Mouse (Mus musculus) MEL-GATA-1-ER (cell line): ENCODE results near the gene Bud23.

Experiments used
- DNase-seq: peaks from one replicate; pipeline ENCODE4 v3.0.0-alpha.2; 2012; ENCODE audit warnings: low read depth; ENCODE audit errors: extremely low read depth

Gene Bud23

GRCm38 (mm10) chr5:135023344-135024173 lies 41.2 kb downstream of the Bud23 start, which contains the start of gene Stx1a:
Gene Stx1a, plus strand, starts transcription at chr5:135023482.
- peak; percentile 81 for DNase-seq

DNA sequence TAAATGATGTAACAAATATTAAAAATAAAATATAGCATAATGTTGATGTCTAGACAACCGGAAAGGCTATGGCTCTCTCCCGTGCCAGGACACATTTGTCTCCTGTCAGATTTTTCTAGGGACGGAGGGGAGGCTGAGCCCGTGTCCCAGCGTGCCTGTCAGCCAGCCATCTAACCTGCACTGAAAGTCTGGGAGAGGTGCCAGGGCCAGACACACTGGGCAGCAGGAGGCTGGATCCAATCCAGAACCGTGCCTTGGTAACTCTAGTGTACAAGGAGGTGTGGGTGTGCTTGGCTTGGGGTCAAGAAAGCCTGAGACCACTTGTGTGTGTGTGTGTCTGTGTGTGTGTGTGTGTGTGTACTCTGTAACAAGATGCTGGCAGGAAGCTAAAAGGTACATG lies 42.9 kb downstream of the Bud23 start:
- no peak for DNase-seq

- no peak for DNase-seq
Measured at GRCm38 (mm10) chr5:135016224-135016759, 48.5 kb downstream of the Bud23 start.

- peak; percentile 51 for DNase-seq
Measured at GRCm38 (mm10) chr5:135015497-135015896, 49.3 kb downstream of the Bud23 start.

GRCm38 (mm10) chr5:135012671-135013441 lies 51.9 kb downstream of the Bud23 start:
- DNase-seq, result peak; percentile 46

DNA sequence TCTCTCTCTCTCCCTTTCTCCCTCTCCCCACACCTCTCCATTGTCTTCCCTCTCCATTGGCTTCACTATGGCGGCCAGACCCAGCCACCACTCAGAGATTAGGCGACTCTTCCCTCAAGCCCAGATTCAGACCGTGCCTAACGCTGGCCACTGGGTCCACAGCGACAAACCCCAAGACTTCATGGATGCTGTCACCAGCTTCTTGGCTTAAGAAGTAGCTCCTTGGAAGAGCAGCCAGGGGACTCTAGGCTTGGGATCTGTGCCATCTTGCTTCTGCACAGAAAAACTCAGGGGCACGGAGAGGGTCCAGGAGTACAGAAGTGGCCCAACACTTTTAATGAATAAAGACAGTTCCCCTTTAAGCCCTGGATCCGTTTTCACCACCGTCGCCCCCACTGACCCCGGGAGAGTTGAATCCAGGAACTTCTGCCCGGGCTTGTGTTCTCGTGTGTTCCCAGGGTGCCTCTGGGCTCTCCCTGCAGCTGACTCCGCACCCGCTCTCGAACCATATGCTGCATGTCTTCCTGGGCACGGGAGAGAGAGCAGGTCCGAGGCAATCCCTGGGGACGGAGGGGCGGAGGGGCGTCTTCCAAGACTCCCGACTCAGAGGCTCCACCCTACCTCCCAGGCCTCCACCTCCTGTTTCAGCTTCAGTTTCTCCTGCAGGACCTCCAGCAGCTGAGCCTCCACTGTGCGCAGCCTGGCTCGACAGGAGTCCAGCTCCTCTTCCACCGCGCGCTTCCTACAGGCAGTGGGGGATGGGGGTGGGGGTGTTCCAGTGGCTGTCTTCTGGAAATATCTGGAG lies 52.7 kb downstream of the Bud23 start:
- DNase-seq, result no peak

- no peak for DNase-seq
Measured at GRCm38 (mm10) chr5:135010841-135011743, 53.7 kb downstream of the Bud23 start.

- DNase-seq, result no peak
Measured at GRCm38 (mm10) chr5:135010320-135010709, 54.4 kb downstream of the Bud23 start.

DNA sequence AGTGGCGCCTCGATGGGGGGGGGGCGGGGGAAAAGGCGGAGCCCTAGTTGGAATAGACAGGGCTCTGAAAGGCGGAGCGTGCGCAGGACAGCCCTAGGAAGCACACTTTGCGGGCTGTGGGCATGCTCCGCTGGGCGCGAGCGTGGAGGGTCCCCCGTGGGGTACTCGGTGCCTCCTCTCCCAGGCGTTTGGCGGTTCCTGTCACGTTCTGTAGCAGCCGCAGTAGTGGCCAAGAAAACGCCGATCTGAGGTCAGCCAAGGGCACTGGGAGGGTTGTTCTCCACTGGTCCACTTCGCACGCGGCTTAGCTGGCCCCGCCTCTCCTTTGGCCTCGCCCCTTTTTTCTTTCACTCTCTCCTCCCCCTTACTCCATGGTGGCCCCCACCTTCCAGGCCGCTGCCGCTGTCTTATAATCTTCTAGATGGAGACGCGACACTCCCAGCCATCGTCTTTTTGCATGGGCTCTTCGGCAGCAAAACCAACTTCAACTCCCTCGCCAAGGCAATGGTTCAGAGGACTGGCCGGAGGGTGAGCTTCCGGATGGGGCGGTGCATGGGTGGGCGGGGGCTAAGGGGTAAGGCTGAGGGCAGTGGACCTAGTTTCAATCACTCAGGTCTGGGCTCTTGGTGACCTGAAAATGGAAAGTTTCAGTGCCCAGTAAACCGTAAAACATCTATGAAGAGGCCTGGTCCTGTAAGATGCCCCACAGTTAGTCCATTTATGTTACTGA lies 55.0 kb downstream of the Bud23 start:
- peak; percentile 72 for DNase-seq

DNA sequence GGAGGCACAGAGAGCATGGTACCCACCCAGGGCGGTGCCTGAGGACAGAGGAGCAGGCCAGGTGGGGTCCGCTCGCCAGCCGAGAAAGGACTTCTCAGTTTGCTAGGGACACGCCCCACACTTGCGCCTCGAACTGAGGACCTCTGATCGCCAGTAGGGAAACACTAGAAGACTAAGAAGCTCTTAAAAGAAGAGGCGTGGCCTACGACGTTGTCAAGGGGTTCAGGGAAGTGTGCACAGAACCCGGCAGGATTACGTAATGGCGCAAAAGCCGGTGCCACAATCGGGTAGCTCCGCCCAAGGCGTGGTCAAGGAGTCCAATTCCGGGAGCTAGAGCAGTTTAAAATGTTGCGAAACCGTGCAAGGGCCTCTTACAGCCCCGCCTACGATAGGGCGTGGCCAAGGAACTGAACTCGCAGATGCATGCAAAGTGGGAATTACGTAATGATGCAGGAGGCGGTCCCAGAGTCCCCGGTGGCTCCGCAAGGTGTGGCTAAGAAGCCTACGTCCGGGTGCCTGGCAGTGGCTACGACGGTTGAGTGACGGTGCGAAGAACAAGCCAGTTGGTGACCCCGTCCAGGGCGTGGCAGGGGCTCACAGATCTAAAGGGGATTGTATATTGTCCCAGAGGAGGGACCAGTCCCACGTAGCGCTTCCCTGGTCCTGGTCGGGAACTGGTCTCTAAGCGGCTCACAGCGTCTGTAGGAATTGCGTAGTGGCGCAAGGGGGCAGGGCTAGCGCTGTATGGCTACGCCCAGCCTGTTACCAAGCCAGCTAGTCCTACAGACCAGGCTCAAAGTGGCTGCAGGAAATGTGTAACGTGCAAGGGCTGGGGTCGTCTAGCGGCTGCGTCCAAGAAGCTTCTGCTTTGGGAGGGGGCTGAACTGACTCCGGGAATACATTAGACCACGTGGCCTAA lies 55.8 kb downstream of the Bud23 start, which contains the start of gene Abhd11:
Gene Abhd11 (plus strand): TSS at position 482 of the 919 bp plus-strand sequence.
- DNase-seq, result peak; percentile 100

DNA sequence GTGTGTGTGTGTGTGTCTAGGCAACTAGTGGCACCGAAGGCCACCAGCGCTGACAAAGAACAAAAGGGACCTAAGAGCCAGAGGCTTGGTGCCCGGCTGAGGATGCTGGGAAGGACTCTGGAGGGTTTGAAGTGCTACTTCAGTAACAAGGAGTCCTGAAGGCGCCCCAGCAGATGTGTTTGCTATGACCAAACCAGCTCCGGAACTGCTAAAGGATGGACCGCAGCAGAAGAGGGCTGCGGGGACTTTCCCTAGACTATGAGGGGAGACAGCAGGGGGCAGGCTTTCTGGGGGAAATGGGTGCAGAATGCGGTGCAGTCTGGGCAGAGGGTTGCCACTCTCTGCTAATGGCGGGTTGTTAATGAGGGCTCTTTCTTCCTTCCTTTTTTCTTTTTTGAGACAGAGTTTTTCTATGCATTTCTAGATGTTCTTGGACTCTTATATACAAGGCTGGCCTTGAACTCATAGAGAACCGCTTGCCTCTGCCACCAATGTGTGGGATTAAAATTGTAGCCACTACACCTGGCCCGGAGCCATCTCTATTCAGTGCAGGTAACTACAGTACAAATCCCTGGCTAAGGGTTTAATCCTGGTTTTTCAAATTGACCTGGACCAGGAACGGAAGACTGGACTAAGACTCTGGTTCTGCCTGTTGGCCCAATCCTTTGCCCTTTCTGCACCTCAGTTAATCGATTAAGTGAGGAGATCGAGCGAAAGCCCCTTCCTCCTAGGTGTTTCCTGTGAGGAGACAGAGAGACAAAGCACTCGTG lies 56.8 kb downstream of the Bud23 start:
- DNase-seq, result no peak
